Mouse (Mus musculus): ENCODE results near the gene B4galnt3. TPM values are rescaled to one million over a fixed set of nuclear protein-coding genes. Genes with fewer than 3 reads are reported as not detected.

B4galnt3 gene
- polyA plus RNA-seq, 1 experiment from 2014 or later, result 0.47 TPM

- no peak overlapping the region for H3K27ac ChIP-seq (ENCODE audit: low read depth)
- 35% methylated on average over 9 of the region's 9 CpGs for WGBS
- no peak overlapping the region for H3K9ac ChIP-seq (ENCODE audit: low read length)
- no peak overlapping the region for H3K4me2 ChIP-seq (ENCODE audit: low read length)
- H3K27me3 ChIP-seq (replicated peaks; ENCODE audit: control insufficient read depth, insufficient read depth, low read length), result no peaks in the 10 kb centered on the region
- DNase-seq (ENCODE audit: low spot score) (peak; percentile 91), ATAC-seq (replicated peaks; ENCODE audit: low FRiP score, low TSS enrichment, low read depth) (no peak)
- no peaks in the 10 kb centered on the region for H3K36me3 ChIP-seq (ENCODE audit: control insufficient read depth, insufficient read depth, low read length)
- H3K9me3 ChIP-seq (ENCODE audit: control insufficient read depth, low read length), result no peaks in the 10 kb centered on the region
- no peaks in the 10 kb centered on the region for H3K4me1 ChIP-seq (replicated peaks; ENCODE audit: control insufficient read depth, insufficient read depth, low read length)
- H3K4me3 ChIP-seq (ENCODE audit: low read depth, low read length), result no peak overlapping the region
Observed at GRCm38 (mm10) chr6:120197964-120198363, 96.4 kb downstream of the B4galnt3 start.

- Histone ChIP-seq H3K4me1 (replicated peaks; ENCODE audit: control insufficient read depth, insufficient read depth, low read length) (no peaks in the 10 kb centered on the region), H3K4me3 (ENCODE audit: low read depth, low read length) (no peak overlapping the region), H3K4me2 (ENCODE audit: low read length) (no peak overlapping the region), H3K9me3 (ENCODE audit: control insufficient read depth, low read length) (no peaks in the 10 kb centered on the region), H3K9ac (ENCODE audit: low read length) (no peak overlapping the region), H3K27ac (ENCODE audit: low read depth) (no peak overlapping the region), H3K27me3 (replicated peaks; ENCODE audit: control insufficient read depth, insufficient read depth, low read length) (no peaks in the 10 kb centered on the region), H3K36me3 (ENCODE audit: control insufficient read depth, insufficient read depth, low read length) (no peaks in the 10 kb centered on the region)
- no peak for ATAC-seq (replicated peaks; ENCODE audit: low FRiP score, low TSS enrichment, low read depth)
- no peak for DNase-seq (ENCODE audit: low spot score)
- 19% methylated on average over 2 of the region's 2 CpGs for WGBS
Observed at GRCm38 (mm10) chr6:120196837-120197236, 97.5 kb downstream of the B4galnt3 start.

GRCm38 (mm10) chr6:120194963-120195362, 99.4 kb downstream of the B4galnt3 start:
- Histone ChIP-seq H3K36me3 (ENCODE audit: control insufficient read depth, insufficient read depth, low read length) (no peaks in the 10 kb centered on the region), H3K4me2 (ENCODE audit: low read length) (no peak overlapping the region)

GRCm38 (mm10) chr6:120194305-120194704, 100.1 kb downstream of the B4galnt3 start:
- WGBS, result 54% methylated on average over 10 of the region's 10 CpGs
- H3K27ac ChIP-seq (ENCODE audit: low read depth), result no peak overlapping the region

More at GRCm38 (mm10) chr6:120194963-120195362, 99.4 kb downstream of the B4galnt3 start:
- H3K27me3 ChIP-seq (replicated peaks; ENCODE audit: control insufficient read depth, insufficient read depth, low read length), result no peaks in the 10 kb centered on the region
- no peak overlapping the region for H3K4me3 ChIP-seq (ENCODE audit: low read depth, low read length)
- WGBS, result 26% methylated on average over 7 of the region's 7 CpGs
- H3K27ac ChIP-seq (ENCODE audit: low read depth), result no peak overlapping the region
- no peaks in the 10 kb centered on the region for H3K9me3 ChIP-seq (ENCODE audit: control insufficient read depth, low read length)
- ATAC-seq (replicated peaks; ENCODE audit: low FRiP score, low TSS enrichment, low read depth), result no peak
- no peaks in the 10 kb centered on the region for H3K4me1 ChIP-seq (replicated peaks; ENCODE audit: control insufficient read depth, insufficient read depth, low read length)
- H3K9ac ChIP-seq (ENCODE audit: low read length), result no peak overlapping the region
- DNase-seq (ENCODE audit: low spot score), result no peak

GRCm38 (mm10) chr6:120193793-120194192, 100.6 kb downstream of the B4galnt3 start:
- 0 out of 2 replicates have a peak, but pooled peaks cover 2% of the 10 kb centered on the region for H3K4me1 ChIP-seq (replicated peaks; ENCODE audit: control insufficient read depth, insufficient read depth, low read length)
- DNase-seq (ENCODE audit: low spot score) (no peak), ATAC-seq (replicated peaks; ENCODE audit: low FRiP score, low TSS enrichment, low read depth) (no peak)
- H3K27ac ChIP-seq (ENCODE audit: low read depth), result no peak overlapping the region
- H3K27me3 ChIP-seq (replicated peaks; ENCODE audit: control insufficient read depth, insufficient read depth, low read length), result no peaks in the 10 kb centered on the region
- H3K36me3 ChIP-seq (ENCODE audit: control insufficient read depth, insufficient read depth, low read length), result no peaks in the 10 kb centered on the region
- H3K4me2 ChIP-seq (ENCODE audit: low read length), result no peak overlapping the region
- H3K4me3 ChIP-seq (ENCODE audit: low read depth, low read length), result no peak overlapping the region
- WGBS, result 50% methylated on average over 1 of the region's 1 CpGs
- no peaks in the 10 kb centered on the region for H3K9me3 ChIP-seq (ENCODE audit: control insufficient read depth, low read length)
- H3K9ac ChIP-seq (ENCODE audit: low read length), result no peak overlapping the region

More at GRCm38 (mm10) chr6:120194305-120194704, 100.1 kb downstream of the B4galnt3 start:
- Histone ChIP-seq H3K36me3 (ENCODE audit: control insufficient read depth, insufficient read depth, low read length) (no peaks in the 10 kb centered on the region), H3K4me1 (replicated peaks; ENCODE audit: control insufficient read depth, insufficient read depth, low read length) (no peaks in the 10 kb centered on the region), H3K4me2 (ENCODE audit: low read length) (no peak overlapping the region), H3K9ac (ENCODE audit: low read length) (no peak overlapping the region), H3K4me3 (ENCODE audit: low read depth, low read length) (no peak overlapping the region), H3K9me3 (ENCODE audit: control insufficient read depth, low read length) (no peaks in the 10 kb centered on the region), H3K27me3 (replicated peaks; ENCODE audit: control insufficient read depth, insufficient read depth, low read length) (no peaks in the 10 kb centered on the region)
- ATAC-seq (replicated peaks; ENCODE audit: low FRiP score, low TSS enrichment, low read depth), result no peak
- no peak for DNase-seq (ENCODE audit: low spot score)

- DNase-seq (ENCODE audit: low spot score), result peak; percentile 72
- no peaks in the 10 kb centered on the region for H3K9me3 ChIP-seq (ENCODE audit: control insufficient read depth, low read length)
- no peak overlapping the region for H3K9ac ChIP-seq (ENCODE audit: low read length)
- peaks cover 9% of the 10 kb centered on the region; the same call in 1 of the 2 replicates for H3K4me1 ChIP-seq (replicated peaks; ENCODE audit: control insufficient read depth, insufficient read depth, low read length)
- H3K4me2 ChIP-seq (ENCODE audit: low read length), result no peak overlapping the region
- ATAC-seq (replicated peaks; ENCODE audit: low FRiP score, low TSS enrichment, low read depth), result no peak
- H3K27me3 ChIP-seq (replicated peaks; ENCODE audit: control insufficient read depth, insufficient read depth, low read length), result no peaks in the 10 kb centered on the region
- 29% methylated on average over 5 of the region's 5 CpGs for WGBS
- no peak overlapping the region for H3K27ac ChIP-seq (ENCODE audit: low read depth)
- no peak overlapping the region for H3K4me3 ChIP-seq (ENCODE audit: low read depth, low read length)
- no peaks in the 10 kb centered on the region for H3K36me3 ChIP-seq (ENCODE audit: control insufficient read depth, insufficient read depth, low read length)
Observed at GRCm38 (mm10) chr6:120193174-120193573, 101.2 kb downstream of the B4galnt3 start.

GRCm38 (mm10) chr6:120192211-120192870, 102.0 kb downstream of the B4galnt3 start:
- DNase-seq (ENCODE audit: low spot score), result no peak
- Histone ChIP-seq H3K9ac (ENCODE audit: low read length) (no peak overlapping the region), H3K4me2 (ENCODE audit: low read length) (0 out of 2 replicates have a peak overlapping the region, but pooled peaks have one; percentile 11), H3K9me3 (ENCODE audit: control insufficient read depth, low read length) (no peaks in the 10 kb centered on the region), H3K27me3 (replicated peaks; ENCODE audit: control insufficient read depth, insufficient read depth, low read length) (no peaks in the 10 kb centered on the region), H3K4me3 (ENCODE audit: low read depth, low read length) (no peak overlapping the region), H3K36me3 (ENCODE audit: control insufficient read depth, insufficient read depth, low read length) (no peaks in the 10 kb centered on the region), H3K27ac (ENCODE audit: low read depth) (no peak overlapping the region), H3K4me1 (replicated peaks; ENCODE audit: control insufficient read depth, insufficient read depth, low read length) (peaks cover 16% of the 10 kb centered on the region; the same call in 1 of the 2 replicates)
- 28% methylated on average over 14 of the region's 15 CpGs for WGBS
- peak; percentile 53 for ATAC-seq (replicated peaks; ENCODE audit: low FRiP score, low TSS enrichment, low read depth)

GRCm38 (mm10) chr6:120191396-120192170, 102.8 kb downstream of the B4galnt3 start:
- Histone ChIP-seq H3K27me3 (replicated peaks; ENCODE audit: control insufficient read depth, insufficient read depth, low read length) (no peaks in the 10 kb centered on the region), H3K27ac (ENCODE audit: low read depth) (no peak overlapping the region), H3K4me1 (replicated peaks; ENCODE audit: control insufficient read depth, insufficient read depth, low read length) (peaks cover 16% of the 10 kb centered on the region; the same call in 1 of the 2 replicates), H3K9me3 (ENCODE audit: control insufficient read depth, low read length) (no peaks in the 10 kb centered on the region), H3K9ac (ENCODE audit: low read length) (no peak overlapping the region), H3K4me2 (ENCODE audit: low read length) (no peak overlapping the region), H3K4me3 (ENCODE audit: low read depth, low read length) (no peak overlapping the region), H3K36me3 (ENCODE audit: control insufficient read depth, insufficient read depth, low read length) (no peaks in the 10 kb centered on the region)
- ATAC-seq (replicated peaks; ENCODE audit: low FRiP score, low TSS enrichment, low read depth) (no peak), DNase-seq (ENCODE audit: low spot score) (no peak)
- whole genome bisulfite sequencing, result 39% methylated on average over 7 of the region's 7 CpGs

All from intestine, embryonic 14.5 days (tissue).